Mouse (Mus musculus): ENCODE data around the gene Zfp652.

The Zfp652 gene

DNA sequence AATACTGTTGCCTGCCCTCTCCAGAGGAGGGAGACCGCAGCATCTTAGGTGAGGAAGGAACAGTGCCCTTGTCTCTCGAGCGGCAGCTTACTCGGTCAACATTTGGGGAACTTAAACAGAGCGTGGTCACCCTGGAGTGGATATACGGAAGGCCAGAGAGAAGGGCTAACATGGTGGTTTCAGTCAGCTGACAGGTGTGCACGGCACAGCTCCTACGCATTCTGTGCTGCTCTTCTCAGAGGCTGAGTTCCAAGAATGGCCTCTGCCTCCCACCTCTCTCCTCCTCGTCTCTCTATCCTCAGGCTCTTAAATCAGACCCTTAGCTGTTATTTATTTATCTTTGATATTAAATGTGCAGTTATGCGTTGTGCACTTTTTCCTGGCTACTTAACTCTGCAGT lies 52.9 kb downstream of the Zfp652 start:
- DNase-seq (ENCODE audit: low read depth, low spot score) = no peak

DNA sequence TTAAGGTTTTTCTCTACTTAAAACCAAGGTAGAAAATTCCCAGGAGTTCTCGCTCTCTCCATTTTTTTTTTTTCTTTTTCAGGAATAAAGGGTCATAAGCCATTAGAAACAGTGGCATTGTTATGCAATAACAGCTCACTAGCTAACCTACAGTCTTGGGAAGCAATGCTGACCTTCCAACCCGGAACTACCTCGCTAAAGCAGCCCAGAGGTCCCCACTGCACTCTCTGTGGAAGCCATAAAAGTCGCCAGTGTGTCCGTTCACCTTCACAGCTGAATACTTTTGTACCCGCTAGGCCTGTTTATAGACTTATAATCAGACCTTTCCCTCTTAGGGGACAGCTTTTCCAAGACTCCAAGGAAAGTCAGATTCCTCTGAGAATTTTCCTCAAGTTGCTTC lies 55.8 kb downstream of the Zfp652 start:
- DNase-seq (ENCODE audit: low read depth, low spot score) = no peak

DNA sequence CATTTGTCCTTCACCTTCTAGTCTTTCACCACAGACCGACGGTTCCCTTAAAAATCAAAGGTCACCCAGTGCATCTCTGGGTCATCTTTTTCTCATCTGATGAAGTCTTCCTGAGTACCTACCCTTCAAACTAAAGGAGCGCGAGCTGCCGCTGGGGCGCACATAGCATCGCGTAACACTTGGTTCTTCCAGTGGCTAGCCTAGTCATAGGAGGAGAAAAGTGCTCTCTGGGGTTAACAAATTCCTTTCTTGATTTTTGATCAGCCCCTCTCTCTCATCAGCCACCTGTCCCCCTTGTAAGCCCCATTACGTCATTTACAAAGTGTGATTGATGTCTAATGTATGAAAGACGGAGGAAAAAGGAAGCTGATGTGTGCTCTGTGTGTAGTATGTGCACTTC lies 56.7 kb downstream of the Zfp652 start:
- DNase-seq (ENCODE audit: low read depth, low spot score) = no peak

DNA sequence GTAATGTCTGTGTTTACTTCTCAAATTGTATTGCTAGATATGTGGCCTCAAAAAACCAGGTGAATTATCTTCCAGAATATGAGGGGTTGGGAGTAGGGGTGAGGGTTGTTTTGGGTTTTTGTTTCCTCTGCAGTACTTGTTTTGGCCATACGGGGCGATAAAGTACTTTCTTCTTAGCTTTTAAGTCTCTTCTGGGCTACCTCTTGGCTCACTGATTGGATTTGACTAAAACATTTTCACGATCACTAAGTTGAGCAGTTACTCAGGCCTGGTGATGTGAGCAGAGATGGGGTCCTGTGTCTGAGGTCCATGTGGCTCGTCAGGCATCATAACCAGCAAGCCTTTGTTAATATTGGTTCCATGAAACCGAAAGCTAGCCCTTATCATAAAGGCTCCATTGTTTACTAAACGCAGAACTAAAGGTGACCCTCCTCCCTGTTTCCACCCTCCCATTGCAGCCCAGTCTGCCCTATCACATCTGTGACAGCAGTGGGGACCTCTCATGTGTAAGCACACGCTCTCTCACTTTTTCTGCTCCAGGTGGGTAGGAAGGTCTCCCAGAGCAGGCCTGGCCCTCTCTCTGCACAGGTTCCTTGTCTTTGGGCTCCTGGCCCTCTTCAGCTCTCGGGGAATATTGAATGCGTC lies 58.4 kb downstream of the Zfp652 start:
- peak; percentile 43 for DNase-seq (ENCODE audit: low read depth, low spot score)

DNA sequence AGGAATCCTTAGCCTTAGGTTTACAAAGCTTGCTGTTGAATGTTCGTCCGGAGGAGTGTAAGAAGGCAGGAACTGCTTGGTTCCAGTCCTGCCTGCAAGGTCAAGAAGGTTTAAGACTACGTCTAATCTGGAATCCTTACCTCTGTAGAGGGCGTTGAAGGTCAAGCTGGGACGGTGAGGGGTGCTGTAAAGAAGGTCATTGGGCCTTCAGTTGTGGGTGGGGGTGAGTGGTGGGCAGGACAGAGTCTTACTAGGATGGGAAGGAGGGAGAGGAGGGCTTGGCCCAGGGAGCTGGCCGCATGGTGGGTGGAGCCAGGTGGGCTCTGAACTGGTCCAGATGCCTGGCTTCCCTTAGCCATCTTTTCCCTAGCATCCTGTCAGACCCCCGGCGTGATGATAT lies 59.2 kb downstream of the Zfp652 start:
- no peak for DNase-seq (ENCODE audit: low read depth, low spot score)

DNA sequence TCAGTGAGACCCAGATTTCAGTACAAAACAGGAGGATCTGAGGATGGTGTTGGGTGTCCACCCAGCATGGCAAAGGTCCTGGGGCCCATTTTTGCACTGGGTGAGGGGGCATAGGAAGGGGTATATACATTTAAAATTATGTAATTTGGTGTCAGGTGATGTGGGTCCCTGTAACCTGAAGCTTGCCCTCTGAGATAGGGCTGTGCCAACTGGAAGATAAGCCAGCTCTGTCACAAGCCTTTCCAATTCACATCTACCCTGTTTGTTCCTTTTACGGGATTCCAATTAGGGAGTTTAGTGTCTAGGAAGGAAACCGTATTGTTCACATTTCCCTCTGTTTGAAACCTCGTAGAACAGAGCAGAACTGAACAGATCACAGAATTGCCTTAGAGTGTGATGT lies 60.8 kb downstream of the Zfp652 start:
- no peak for DNase-seq (ENCODE audit: low read depth, low spot score)

DNA sequence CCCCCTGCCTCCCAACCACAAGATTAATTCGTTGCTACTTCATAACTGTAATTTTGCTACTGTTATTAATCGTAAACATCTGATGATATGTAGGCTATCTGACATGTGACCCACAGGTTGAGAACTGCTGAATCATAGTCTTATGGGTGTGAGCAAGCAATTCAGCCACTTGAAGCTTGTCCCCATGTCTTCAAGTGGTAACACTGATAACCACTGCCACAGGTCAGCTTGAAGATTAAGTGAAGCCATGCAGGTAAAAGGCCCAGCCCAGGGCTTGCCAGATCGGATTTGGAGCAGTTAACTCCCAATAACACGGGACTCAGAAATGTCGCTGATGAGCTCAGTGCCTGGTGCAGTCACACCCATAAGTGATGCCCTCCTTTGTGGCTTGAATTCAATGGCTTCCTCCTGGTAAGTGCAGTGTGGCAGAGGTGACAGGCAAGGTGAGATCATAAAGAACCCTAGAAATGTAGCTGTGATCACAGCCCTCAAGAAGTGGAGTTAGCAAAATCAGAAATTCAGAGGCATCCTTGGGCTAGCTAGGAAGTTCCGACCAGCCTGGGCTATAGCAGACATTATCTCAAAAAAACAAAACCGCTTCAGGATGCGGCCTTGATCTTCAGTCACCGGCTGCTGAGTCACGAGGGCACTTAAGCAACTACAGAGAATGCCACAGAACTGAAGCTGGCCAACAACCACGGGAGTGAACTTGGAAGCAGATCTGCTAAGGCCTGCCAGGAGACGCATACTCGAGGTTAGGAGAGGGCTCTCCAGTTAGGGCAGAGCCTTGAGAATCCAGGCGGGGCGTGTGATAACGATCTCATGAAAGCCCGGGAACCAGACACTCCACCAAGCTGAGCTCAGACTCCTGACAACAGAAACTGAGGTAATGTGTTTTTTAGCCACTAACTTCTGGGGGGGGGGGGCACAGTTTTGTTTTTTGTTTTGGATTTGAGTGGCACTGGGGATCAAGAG lies 65.1 kb downstream of the Zfp652 start:
- DNase-seq (ENCODE audit: low read depth, low spot score) = no peak

DNA sequence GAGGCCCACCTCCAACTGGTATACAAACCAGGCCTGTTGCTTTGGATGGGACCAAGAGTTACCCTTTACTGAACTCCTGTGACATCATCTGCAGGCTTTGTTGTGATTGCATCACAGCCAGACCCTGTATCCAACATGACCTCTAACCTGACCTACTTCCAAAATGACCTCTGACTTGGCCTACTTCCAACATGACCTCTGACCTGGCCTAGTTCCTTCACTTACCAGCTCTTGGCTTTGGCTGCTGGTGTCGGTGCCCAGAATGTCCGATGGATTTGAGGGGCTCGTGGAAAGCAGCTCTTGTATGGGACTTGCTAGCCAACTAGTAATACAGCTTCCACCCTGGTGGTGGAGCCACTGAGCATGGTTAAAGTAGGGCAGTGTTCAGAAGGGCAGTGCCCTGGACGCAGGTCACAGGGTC lies 66.4 kb downstream of the Zfp652 start:
- DNase-seq (ENCODE audit: low read depth, low spot score) = peak; percentile 35

DNA sequence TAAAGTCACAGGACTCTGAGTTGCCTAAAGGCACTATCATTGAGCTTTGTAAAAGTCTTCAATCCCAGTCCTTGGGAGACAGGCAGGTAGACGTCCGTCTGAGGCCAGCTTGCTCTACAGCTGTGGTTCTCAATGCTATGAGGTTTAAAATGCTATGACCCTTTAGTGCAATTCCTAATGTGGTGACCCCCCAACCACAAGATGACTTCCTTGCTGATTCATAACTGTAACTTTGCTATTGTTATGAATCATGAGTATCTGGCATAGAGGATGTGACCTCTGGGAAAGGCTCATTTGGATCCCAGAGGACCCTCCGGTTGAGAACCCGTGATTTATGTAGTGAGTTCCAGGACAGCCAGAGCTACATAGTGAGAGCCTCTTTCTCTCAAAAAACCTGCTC lies 66.9 kb downstream of the Zfp652 start:
- DNase-seq (ENCODE audit: low read depth, low spot score) = no peak

DNA sequence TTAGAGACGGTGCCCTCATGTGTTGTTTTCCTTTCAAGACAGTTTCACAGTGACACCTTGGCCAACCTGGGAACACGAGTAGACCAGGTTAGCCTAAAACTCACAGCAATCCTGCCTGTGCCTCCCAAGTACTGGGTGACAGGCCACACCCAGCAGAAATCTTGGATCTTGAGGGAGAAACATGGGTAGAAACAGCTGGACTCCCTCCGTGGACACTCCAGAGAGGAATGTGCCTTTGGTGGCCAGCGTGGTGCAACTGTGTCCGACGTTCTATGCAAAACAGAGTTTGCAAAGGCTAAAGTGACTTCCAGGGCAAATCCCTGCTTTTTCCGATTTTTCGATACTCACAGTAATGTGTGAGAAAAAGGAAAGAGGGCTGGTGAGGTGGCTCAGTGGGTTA lies 68.0 kb downstream of the Zfp652 start:
- no peak for DNase-seq (ENCODE audit: low read depth, low spot score)

DNA sequence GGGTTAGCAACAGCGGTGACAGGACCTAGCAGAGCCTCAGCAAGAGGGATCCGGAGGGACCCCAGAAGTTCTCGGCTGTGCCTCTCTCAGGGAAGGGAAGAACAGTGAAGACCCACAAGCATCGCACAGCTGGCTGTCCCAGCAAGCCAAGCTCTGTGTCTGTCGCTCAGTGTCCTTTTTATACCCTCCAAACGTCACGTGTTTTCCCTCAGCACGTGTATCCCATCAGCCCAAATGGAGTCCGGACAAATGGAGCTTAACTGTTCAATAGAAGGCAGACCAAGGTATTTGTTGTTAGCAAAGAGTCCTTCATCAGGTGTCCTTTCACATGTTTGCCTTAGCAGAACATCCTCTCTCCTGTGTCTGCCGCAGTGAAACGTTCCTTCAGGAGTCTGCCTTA lies 69.1 kb downstream of the Zfp652 start:
- no peak for DNase-seq (ENCODE audit: low read depth, low spot score)

DNA sequence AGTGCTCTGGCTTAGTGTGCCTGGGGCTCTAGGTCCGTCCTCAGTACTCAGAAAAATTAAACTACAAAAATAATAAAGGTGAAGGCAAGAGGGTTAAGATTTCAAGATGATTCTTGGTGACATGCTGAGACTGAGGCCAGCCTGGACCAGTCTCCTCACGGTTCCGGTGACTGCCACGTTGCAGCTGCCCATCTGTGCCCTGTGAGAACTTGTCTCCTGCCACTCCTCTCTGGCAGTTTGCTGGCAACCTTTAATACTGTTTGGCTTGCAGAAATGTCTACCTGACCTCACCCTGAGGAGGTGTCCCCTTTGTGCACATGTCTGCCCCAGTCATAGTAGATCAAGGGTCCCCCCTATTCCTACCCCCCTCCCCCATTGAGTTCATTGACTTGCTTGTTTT lies 71.0 kb downstream of the Zfp652 start:
- DNase-seq (ENCODE audit: low read depth, low spot score) = no peak

DNA sequence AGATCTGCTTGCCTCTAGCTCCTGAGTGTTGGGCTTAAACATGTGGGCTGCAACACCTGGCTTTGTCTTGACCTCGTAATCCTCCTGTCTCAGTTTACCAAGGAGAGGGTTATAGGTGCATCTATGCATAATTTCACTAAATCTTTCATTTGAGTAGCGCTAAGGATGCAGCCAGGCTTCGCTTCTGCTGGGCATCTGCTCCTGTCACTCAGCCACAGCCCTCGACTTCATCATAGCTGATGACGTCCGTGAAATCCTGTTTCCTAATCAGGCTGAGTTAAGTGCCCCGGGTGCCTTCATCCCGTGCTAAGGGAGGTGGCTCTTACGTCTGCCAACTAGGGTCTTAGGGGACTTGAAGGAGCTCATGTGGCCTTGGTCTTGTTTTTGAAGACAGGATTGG lies 71.5 kb downstream of the Zfp652 start:
- DNase-seq (ENCODE audit: low read depth, low spot score) = no peak

DNA sequence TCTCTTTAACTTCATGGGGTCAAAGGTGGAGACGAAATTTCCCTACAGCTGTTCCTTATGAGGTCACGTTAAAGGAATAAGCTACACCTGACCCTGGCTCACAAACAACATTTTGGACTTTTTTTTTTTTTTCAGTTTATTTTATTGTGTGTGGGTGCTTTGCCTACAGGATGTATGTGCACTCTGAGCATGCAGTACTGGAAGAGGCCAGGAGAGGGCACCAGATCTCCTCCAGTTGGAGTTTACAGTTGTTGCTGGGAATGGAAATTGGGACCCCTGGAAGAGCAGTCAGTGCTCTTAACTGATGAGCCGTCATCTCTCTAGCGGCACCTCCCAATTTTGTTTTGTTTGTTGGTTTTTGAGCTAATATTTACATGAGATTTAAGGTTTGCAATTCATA lies 73.2 kb downstream of the Zfp652 start:
- DNase-seq (ENCODE audit: low read depth, low spot score) = peak; percentile 39

DNA sequence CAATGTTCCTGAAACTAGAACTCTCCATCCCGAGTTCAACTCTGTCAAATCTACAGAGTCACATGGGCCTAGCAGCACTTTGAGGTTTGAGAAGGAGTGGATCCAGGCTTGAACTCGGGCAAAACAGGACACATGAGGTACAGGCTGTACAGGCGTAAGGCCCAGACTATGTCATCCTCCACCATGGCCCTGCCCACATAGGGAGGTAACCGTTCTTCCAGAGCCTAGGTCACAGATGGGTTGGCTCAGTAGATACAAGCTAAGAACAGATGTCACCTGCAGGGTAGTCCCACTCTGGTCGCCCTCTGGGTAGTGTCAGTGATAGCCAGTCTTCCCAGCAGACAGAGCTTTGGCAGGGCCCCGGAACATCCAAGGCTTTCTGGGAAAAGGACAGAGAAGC lies 74.0 kb downstream of the Zfp652 start:
- DNase-seq (ENCODE audit: low read depth, low spot score) = no peak

DNA sequence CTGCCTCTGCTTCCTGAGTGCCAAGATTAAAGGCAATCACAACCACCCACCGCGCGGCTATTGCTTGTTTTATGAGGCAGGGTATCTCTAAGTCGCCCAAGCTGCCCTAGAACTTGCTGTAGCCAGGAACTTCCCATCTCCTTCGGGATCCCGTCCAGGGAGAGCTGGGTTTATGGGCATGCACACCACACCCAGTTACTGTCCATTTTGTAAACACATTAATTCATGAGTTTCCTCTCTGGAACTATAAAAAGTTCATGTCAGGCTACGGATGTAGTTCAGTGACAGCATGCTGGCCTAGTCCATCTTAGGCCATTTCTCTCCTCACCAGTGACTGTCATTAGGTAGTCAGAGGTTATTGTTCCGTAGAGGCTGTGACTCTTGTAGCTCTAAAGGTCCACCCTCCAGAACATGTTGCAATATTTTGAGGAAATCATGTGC lies 77.0 kb downstream of the Zfp652 start:
- DNase-seq (ENCODE audit: low read depth, low spot score) = no peak

DNA sequence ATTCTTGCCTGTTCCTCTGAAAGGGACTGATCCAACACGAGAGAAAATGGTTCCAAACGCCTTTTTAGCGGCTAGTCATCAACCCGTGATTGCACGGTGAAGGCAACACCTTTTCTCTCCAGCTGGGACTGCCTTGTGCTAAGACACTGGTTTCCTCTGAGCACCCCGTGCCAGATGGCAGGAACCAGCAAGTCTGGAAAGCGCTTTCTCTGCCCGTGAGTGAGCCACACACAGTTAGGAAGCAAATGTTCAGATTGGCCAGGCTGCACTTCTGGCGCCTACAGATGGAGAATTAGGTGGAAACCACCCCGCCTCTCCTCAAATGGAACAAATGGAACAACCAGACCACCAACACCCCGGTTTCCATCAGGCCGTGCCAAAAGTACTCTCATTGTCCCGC lies 79.3 kb downstream of the Zfp652 start:
- no peak for DNase-seq (ENCODE audit: low read depth, low spot score)

DNA sequence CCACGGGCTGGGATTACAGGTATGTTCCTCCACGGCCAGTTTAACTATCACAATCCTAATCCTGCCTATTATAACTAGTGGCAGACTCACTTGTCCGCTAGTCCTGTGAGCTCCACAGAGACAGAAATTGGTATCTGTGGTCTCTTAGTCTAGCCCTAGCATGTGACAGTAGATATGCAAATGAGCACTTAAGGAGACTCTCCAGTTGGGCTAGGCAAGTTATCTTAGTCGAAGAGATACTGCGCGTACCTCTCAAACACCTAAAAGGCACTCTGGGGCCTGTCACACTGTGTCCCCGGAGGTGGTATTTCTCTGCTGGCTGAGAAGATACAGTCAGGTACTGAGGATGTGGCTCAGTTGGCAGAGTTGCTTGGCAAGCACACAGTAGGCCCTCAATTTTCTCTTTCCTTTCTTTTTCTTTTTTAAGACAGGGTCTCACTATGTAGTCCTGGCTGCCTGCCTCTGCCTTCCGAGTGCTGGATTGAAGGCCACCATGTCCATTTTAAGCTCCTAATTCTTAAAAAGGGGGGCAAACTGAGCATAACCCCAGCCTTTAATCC lies 80.6 kb downstream of the Zfp652 start:
- DNase-seq (ENCODE audit: low read depth, low spot score) = no peak

DNA sequence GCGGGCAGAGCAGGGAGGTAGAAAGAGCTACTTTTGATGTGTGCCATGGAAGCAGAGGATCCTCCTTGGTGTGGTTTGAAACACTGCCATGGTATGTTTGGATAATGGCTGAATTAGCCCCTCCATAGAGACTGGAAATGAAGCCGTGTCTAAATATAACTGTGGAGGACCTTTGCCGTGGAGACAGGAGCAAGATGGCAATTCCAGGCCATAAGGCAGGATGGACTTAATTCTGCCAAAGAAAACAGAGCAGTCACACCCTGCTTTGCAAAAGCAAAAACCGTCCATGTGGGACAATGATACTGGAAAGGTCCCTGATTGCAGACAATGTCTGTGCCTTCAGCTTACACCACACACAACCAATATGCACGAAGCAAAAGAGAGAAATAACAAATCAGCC lies 81.7 kb downstream of the Zfp652 start:
- DNase-seq (ENCODE audit: low read depth, low spot score) = no peak

DNA sequence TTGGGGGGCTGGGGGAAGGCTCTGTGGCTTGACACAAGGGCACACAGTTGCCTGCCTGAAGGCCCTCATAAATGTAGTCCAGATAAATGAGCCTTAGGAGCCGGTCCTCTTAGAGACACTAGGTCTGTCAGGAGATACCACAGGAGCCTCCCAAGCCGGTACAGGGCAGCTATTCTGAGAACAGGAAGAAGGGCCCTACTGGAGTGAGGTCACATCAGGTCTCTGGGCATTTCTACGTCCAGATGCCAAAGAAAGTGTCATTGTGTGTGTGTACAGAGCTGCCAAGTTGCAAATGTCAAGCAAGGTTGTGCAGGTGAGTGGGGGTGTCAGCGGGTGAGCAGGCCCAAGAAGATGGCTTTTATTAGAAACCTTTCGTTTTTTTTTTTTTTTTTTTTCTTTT lies 83.1 kb downstream of the Zfp652 start:
- DNase-seq (ENCODE audit: low read depth, low spot score) = no peak

DNA sequence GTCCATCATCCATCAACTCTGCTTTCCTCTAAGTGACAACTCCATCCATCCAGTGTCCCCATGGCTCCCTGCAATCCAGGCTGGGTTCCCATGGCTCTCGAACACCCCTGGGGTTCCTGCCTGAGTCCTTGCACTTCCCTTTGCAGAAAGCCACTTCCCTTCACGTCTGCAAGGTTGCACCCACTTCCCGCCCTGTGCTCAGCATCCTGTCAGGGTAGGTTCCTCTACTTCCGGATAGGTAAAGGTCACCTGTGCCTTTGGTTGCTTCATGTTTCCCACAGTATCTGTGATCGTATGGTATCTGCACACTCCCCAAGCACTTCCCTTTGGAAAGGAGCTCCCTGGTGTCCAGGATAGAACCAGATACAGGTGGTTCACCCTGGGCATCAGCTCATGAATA lies 92.5 kb downstream of the Zfp652 start:
- DNase-seq (ENCODE audit: low read depth, low spot score) = peak; percentile 70

DNA sequence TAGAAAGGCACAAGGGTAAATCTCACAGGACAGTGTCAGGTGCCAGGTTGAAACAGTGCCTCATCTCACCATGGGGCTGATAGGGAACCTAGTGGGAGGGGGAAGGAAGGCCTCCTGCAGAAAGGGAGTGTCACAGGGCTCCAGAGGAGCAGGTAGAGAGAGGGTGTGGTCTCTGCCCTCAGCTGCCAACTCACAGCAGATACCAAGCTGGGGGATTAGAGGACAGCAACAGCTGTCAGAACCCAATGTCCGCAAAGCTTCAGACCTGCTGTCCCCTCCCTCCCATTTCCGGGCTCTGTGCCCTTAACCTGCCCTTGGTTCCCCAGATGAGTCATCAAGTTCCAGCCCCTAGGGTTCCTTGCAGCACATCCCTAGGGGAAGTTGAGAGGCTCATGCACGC lies 93.1 kb downstream of the Zfp652 start:
- DNase-seq (ENCODE audit: low read depth, low spot score) = peak; percentile 22

DNA sequence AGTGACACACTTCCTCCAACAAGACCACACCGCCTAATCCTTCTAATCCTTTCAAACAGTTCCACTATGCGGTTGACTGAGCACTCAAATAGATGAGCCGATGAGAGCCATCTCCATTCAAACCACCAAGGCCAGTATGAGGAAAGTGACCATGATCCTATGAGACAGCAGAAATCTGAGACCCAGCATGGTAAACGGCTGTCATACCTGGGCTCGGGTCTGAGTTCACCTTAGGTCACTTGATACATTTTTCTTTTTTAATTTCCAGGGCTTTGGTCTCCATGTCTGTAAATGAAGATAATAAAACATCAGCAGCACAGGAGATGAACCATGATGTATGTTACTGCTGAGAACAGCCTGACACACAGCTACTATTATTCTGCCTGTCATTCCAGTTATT lies 95.4 kb downstream of the Zfp652 start:
- DNase-seq (ENCODE audit: low read depth, low spot score) = no peak

Measured in CD4-positive, CD25-positive, alpha-beta regulatory T cell, adult 2 months (primary cell).